Mouse (Mus musculus) bone marrow, adult 2 months (tissue): ENCODE measurements around the gene Rbpjl.

Source experiments
- CTCF ChIP-seq: fragments of 200-500 bp; IDR thresholded peaks from 2 replicates; pipeline ENCODE4 v1.5.1; 2011; ENCODE audit warnings: low read length, control low read depth; ENCODE audit not compliant: control insufficient read depth, insufficient read depth
- POLR2A ChIP-seq: fragments of 200-500 bp; IDR thresholded peaks from 2 replicates; pipeline ENCODE4 v1.6.1; 2011; ENCODE audit warnings: low read depth, mild to moderate bottlenecking, control low read depth, low read length, borderline replicate concordance; ENCODE audit not compliant: control insufficient read depth

DNA sequence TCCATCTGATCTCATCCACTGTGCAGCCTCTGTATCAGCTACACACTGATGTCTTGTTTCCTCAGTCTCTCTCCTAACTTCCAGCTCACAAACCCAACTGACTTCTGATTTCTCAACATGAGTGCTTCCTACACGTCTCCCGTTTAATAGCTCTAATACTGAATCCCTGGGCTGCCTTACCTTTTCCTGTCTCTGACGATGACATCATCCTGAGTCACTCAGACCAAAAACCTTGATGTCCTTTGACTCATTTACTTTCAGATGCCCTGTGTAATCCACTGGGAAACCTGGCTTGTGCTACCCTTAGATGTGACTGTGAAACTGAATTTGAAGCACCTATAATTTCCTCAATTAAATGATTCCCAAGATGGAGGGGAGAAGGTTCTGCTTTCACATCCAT is 20.0 kb upstream of the Rbpjl start:
- TF ChIP-seq CTCF = no peak
- no peak for TF ChIP-seq POLR2A
